Mouse (Mus musculus) intestine, postnatal 0 days (tissue): ENCODE results near the gene Atp5g2. TPM values are rescaled to one million over a fixed set of nuclear protein-coding genes. Genes with fewer than 3 reads are reported as not detected.
"Not testable (repeated sequence)": the region's sequence is repeated elsewhere in the genome, so short reads cannot be mapped to it uniquely, and the experiment has no call there.

ENCODE experiments used
- ATAC-seq: fragments of 200-750 bp; cut with Nextera tagmentation; 2 replicates; pipeline ENCODE4 v1.8.0; 2017; ENCODE audit warnings: mild to moderate bottlenecking, moderate TSS enrichment, moderate library complexity
- H3K27ac ChIP-seq: fragments of 300-500 bp; sonication (generic); 2 replicates; pipeline ENCODE4 v1.5.1; 2014; ENCODE audit warnings: mild to moderate bottlenecking, low read depth, low read length, moderate library complexity
- H3K27me3 ChIP-seq: fragments of 300-500 bp; sonication (generic); replicated peaks from 2 replicates; pipeline ENCODE4 v1.6.1; 2014; ENCODE audit warnings: low read length, mixed read lengths; ENCODE audit not compliant: control insufficient read depth, insufficient read depth
- H3K36me3 ChIP-seq: fragments of 300-500 bp; sonication (generic); 2 replicates; pipeline ENCODE4 v1.6.1; 2014; ENCODE audit warnings: mild to moderate bottlenecking, moderate library complexity; ENCODE audit not compliant: control insufficient read depth, insufficient read depth
- H3K4me1 ChIP-seq: fragments of 300-500 bp; sonication (generic); replicated peaks from 2 replicates; pipeline ENCODE4 v1.6.1; 2014; ENCODE audit warnings: antibody characterized with exemption, low read length, mixed read lengths; ENCODE audit not compliant: control insufficient read depth, insufficient read depth
- H3K4me2 ChIP-seq: fragments of 300-500 bp; sonication (generic); replicated peaks from 2 replicates; pipeline ENCODE4 v1.6.1; 2014; ENCODE audit warnings: low read depth, mild to moderate bottlenecking, moderate library complexity
- H3K4me3 ChIP-seq: fragments of 300-500 bp; sonication (generic); 2 replicates; pipeline ENCODE4 v1.5.1; 2014; ENCODE audit warnings: low read depth, low read length
- H3K9ac ChIP-seq: fragments of 300-500 bp; sonication (generic); 2 replicates; pipeline ENCODE4 v1.6.1; 2014; ENCODE audit warnings: mild to moderate bottlenecking, low read depth, low read length
- H3K9me3 ChIP-seq: fragments of 300-500 bp; sonication (generic); 2 replicates; pipeline ENCODE4 v1.6.1; 2016; ENCODE audit warnings: mixed run types; ENCODE audit not compliant: control insufficient read depth
- CTCF ChIP-seq: sonication (generic); IDR thresholded peaks from 2 replicates; pipeline ENCODE4 v1.5.1; 2016; ENCODE audit warnings: low read depth, mild to moderate bottlenecking, control low read depth, antibody characterized with exemption, moderate library complexity
- WGBS: fragments of 180-500 bp; shearing (Covaris S2); extraction: QIAGEN DNeasy Blood & Tissue Kit; methylation state at CpG from one replicate; pipeline ENCODE4 v1.1.7; 2014; 5-methylcytosine and 5-hydroxymethylcytosine counted together
- polyA plus RNA-seq: library from polyadenylated mRNA; unstranded; fragments of >200 nt; fragmentation: Nextera tagmentation; extraction: Ambion mirVana; gene quantifications from 2 replicates; pipeline ENCODE4 v1.2.1, GENCODE M21; 2015

Gene Atp5g2
- polyA plus RNA-seq, 1 experiment from 2014 or later, result 74.5 TPM

DNA sequence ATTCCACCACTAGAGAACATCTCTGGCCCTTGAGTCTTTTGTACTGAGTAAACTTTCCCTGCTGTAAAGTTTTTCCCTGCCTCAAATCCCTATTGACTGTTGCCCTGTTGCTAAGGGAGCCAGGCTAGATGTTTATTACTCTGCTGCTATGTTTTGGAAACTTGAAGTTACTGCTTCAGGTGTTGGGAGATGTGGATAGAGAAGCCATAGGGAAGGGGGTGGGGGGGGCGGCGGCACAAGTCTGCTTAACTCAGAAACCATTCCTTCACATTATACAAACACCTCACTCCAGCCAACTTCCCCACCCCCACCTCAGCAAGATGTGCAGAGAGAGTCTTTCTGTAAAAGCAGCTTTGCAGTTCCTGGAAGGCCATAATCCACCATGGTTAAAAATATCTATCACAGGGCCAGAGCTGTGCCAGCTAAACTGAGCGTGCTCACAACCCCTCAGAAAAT is 14.2 kb downstream of the Atp5g2 start:
- no peak overlapping the region for H3K9ac ChIP-seq
- peak; percentile 21; the same call in 1 of the 2 replicates for TF ChIP-seq CTCF
- peak; percentile 31; the same call in 1 of the 2 replicates for ATAC-seq

DNA sequence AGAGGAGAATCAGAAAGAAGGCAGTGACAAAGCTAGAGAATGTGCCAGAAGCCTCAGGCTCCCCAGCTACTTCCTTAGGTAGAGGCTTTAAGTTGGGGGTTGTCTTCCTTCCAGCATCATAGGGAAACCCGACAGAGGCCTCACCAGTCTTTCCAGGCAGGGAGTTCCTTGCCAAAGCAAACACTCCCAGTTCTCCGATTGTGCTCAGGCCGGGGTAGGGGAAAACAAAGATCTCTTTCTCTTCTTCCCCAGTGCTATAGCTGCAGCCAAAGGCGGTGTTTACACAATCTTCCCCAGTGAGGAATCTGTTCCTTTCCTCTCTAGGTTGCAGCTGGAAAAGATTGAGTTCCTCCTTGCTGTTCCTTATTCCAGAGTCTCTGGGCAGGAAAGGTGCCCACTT is 15.5 kb downstream of the Atp5g2 start:
- TF ChIP-seq CTCF, result no peak
- peak; percentile 76 for ATAC-seq
- WGBS, result 6% methylated on average over 4 of the region's 4 CpGs
- Histone ChIP-seq H3K4me3 (no peak overlapping the region), H3K4me1 (peaks cover 6% of the 10 kb centered on the region; the same call in 1 of the 2 replicates), H3K27ac (peak overlapping the region; percentile 50), H3K4me2 (no peak overlapping the region), H3K9me3 (no peaks in the 10 kb centered on the region), H3K36me3 (peaks cover 13% of the 10 kb centered on the region; the same call in 1 of the 2 replicates), H3K9ac (no peak overlapping the region), H3K27me3 (no peaks in the 10 kb centered on the region)

More for the DNA sequence above, 14.2 kb downstream of the Atp5g2 start:
- H3K4me2 ChIP-seq, result no peak overlapping the region
- peaks cover 6% of the 10 kb centered on the region; the same call in 1 of the 2 replicates for H3K4me1 ChIP-seq
- H3K4me3 ChIP-seq, result no peak overlapping the region
- peak overlapping the region; percentile 11; the same call in 1 of the 2 replicates for H3K27ac ChIP-seq
- 34% methylated on average over 3 of the region's 3 CpGs for WGBS
- H3K36me3 ChIP-seq, result peaks cover 21% of the 10 kb centered on the region; the same call in 1 of the 2 replicates
- H3K27me3 ChIP-seq, result no peaks in the 10 kb centered on the region
- no peaks in the 10 kb centered on the region for H3K9me3 ChIP-seq

DNA sequence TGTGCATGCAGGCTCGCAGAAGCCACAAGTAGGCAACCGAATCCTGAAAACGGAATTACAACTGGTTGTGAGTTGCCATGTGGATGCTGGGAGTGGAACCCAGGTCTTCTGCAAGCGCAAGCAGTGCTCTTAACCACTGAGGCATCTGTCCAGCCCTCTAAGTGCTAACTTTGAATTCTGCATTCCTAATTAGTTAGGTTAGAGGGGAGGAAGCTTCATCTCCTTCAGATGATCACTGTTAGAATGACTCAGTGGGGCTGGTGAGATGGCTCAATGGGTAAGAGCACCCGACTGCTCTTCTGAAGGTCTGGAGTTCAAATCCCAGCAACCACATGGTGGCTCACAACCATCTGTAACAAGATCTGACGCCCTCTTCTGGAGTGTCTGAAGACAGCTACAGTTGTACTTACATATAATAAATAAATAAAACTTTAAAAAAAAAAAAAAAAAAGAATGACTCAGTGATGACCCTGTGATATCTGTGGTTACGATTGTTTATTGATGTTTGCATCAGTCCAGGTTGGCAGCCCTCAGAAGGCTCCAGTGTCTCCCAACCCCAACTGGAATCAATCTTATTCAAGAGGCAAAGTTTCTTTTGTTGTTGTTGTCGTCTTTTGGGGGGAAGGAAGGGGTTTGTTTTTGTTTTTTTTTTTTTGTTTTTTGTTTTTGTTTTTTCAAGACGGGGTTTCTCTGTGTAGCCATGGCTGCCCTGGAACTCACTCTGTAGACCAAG is 20.1 kb downstream of the Atp5g2 start:
- not testable (repeated sequence) for H3K9ac ChIP-seq, H3K4me2 ChIP-seq, H3K9me3 ChIP-seq, H3K4me1 ChIP-seq, H3K27me3 ChIP-seq, H3K27ac ChIP-seq, ATAC-seq, H3K36me3 ChIP-seq, H3K4me3 ChIP-seq
- 85% methylated on average over 8 of the region's 9 CpGs for WGBS

GRCm38 (mm10) chr15:102651107-102651506 is 21.0 kb downstream of the Atp5g2 start:
- Histone ChIP-seq H3K4me1 (no peaks in the 10 kb centered on the region), H3K4me2 (no peak overlapping the region), H3K9ac (no peak overlapping the region), H3K9me3 (no peaks in the 10 kb centered on the region), H3K36me3 (no peaks in the 10 kb centered on the region), H3K27ac (no peak overlapping the region), H3K27me3 (no peaks in the 10 kb centered on the region), H3K4me3 (no peak overlapping the region)
- TF ChIP-seq CTCF, result no peak
- no peak for ATAC-seq
- 83% methylated on average over 3 of the region's 3 CpGs for WGBS

DNA sequence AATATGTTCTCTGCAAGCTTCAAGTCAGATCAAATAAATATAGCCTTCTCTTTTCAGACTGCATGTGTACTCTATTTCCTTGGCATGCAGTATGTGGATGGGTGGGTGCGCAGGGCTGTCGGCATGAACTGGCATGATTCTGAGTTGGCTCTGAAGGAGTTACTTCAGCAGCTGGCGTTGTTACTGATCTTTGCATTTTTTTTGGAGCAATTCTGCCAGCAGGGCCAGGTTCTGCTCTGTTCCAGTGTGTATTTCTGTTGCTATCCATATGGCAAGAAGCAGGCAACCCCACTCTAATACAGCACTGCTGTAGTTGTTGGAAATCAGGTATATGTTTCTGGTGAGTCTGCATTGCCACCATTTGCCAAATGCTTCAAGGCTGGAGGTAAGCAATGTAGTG is 36.3 kb downstream of the Atp5g2 start:
- no peak for TF ChIP-seq CTCF
- Histone ChIP-seq H3K27ac (no peak overlapping the region), H3K27me3 (no peaks in the 10 kb centered on the region), H3K9ac (no peak overlapping the region), H3K4me3 (no peak overlapping the region), H3K4me2 (no peak overlapping the region), H3K4me1 (no peaks in the 10 kb centered on the region), H3K36me3 (no peaks in the 10 kb centered on the region), H3K9me3 (no peaks in the 10 kb centered on the region)
- 76% methylated on average over 3 of the region's 3 CpGs for WGBS
- ATAC-seq, result no peak

DNA sequence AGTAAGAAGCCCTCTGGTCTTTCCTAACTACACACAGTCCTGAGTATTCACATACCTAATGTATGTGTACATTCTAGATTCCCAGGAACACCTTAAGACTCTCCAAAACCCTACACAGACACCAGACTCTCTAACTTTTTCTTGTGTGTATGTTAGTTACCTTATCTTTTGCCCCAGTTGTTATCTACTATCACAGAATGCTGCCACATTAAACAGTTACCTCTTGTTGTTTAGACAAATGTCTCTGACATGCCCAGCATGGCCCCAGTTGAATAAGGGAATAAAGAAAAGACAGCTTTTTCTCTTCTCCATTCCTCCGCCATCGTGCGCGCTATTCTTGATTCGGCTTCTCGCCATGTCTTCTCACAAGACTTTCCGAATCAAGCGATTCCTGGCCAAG is 37.5 kb downstream of the Atp5g2 start:
- no peaks in the 10 kb centered on the region for H3K36me3 ChIP-seq
- H3K4me1 ChIP-seq, result no peaks in the 10 kb centered on the region
- H3K4me3 ChIP-seq, result no peak overlapping the region
- WGBS, result 94% methylated on average over 8 of the region's 8 CpGs
- no peak for TF ChIP-seq CTCF
- no peak overlapping the region for H3K4me2 ChIP-seq
- no peak overlapping the region for H3K27ac ChIP-seq
- H3K9me3 ChIP-seq, result no peaks in the 10 kb centered on the region
- no peak for ATAC-seq
- H3K27me3 ChIP-seq, result no peaks in the 10 kb centered on the region
- H3K9ac ChIP-seq, result no peak overlapping the region
